Mouse (Mus musculus) stomach, embryonic 14.5 days (tissue): Measurements from ENCODE around the gene 4930435E12Rik. TPM values are rescaled to one million over a fixed set of nuclear protein-coding genes. Genes with fewer than 3 reads are reported as not detected.

ENCODE experiments used
- ATAC-seq: fragments of 200-750 bp; cut with Nextera tagmentation; 2 replicates; pipeline ENCODE4 v1.8.0; 2017; ENCODE audit warnings: low read depth, moderate TSS enrichment; ENCODE audit not compliant: insufficient number of reproducible peaks, insufficient read depth, low FRiP score
- H3K27ac ChIP-seq: fragments of 300-500 bp; sonication (generic); 2 replicates; pipeline ENCODE4 v1.5.1; 2014; ENCODE audit warnings: mild to moderate bottlenecking, low read length, moderate library complexity, mixed read lengths
- H3K27me3 ChIP-seq: fragments of 300-500 bp; sonication (generic); 2 replicates; pipeline ENCODE4 v1.6.1; 2014; ENCODE audit warnings: low read length, control low read depth, mixed read lengths; ENCODE audit not compliant: control insufficient read depth, insufficient read depth
- H3K36me3 ChIP-seq: fragments of 300-500 bp; sonication (generic); 2 replicates; pipeline ENCODE4 v1.6.1; 2014; ENCODE audit warnings: mild to moderate bottlenecking, control low read depth, low read length, moderate library complexity, mixed read lengths; ENCODE audit not compliant: control insufficient read depth, insufficient read depth
- H3K4me1 ChIP-seq: fragments of 300-500 bp; sonication (generic); 2 replicates; pipeline ENCODE4 v1.6.1; 2014; ENCODE audit warnings: low read length, control low read depth, mixed read lengths; ENCODE audit not compliant: control insufficient read depth, insufficient read depth
- H3K4me2 ChIP-seq: fragments of 300-500 bp; sonication (generic); replicated peaks from 2 replicates; pipeline ENCODE4 v1.6.1; 2014; ENCODE audit warnings: low read depth, low read length, control low read depth
- H3K4me3 ChIP-seq: fragments of 300-500 bp; sonication (generic); 2 replicates; pipeline ENCODE4 v1.5.1; 2014; ENCODE audit warnings: low read depth, low read length, control low read depth
- H3K9ac ChIP-seq: fragments of 300-500 bp; sonication (generic); replicated peaks from 2 replicates; pipeline ENCODE4 v1.6.1; 2014; ENCODE audit warnings: low read depth, mild to moderate bottlenecking, control low read depth, low read length, moderate library complexity, mixed read lengths
- H3K9me3 ChIP-seq: fragments of 300-500 bp; sonication (generic); 2 replicates; pipeline ENCODE4 v1.6.1; 2016; ENCODE audit warnings: low read depth, low read length, control low read depth; ENCODE audit not compliant: control insufficient read depth
- WGBS: fragments of 180-500 bp; shearing (Covaris S2); extraction: QIAGEN DNeasy Blood & Tissue Kit; methylation state at CpG from one replicate; pipeline ENCODE4 v1.1.7; 2014; 5-methylcytosine and 5-hydroxymethylcytosine counted together
- polyA plus RNA-seq: library from polyadenylated mRNA; unstranded; fragments of >200 nt; fragmentation: Nextera tagmentation; extraction: Ambion mirVana; gene quantifications from 2 replicates; pipeline ENCODE4 v1.2.1, GENCODE M21; 2014

The 4930435E12Rik gene
- polyA plus RNA-seq, 1 experiment from 2014 or later, result not detected

DNA sequence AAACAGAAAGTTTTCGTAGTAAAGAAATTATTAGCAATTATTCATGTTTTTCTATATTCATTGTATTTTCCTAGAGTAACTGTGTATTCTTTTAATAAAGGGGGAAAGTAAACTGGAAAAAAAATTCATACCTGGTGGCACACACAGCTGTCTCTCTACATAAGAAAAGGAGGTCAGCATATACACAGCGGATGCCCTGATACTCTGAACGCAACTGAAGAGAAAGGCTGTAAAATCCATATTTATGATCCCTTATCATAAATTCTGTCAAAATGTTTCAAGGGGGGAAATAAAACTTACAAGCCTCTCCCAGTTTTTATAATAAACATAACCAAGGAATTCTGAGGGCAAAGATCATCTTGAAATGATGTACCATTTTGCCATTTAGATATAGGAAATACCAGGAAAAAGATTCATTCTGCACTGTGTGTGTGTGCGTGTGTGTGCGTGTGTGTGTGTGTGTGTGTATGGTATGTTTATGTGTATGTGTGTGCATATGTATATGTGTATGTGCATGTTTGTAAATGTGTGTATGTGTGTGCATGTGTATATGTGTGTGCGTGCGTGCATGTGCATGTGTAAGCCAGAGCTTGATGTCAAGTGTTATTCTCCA lies 47.5 kb downstream of the 4930435E12Rik start:
- no peaks in the 10 kb centered on the region for H3K4me1 ChIP-seq
- WGBS, result 90% methylated on average over 7 of the region's 7 CpGs
- no peaks in the 10 kb centered on the region for H3K27me3 ChIP-seq
- H3K36me3 ChIP-seq, result no peaks in the 10 kb centered on the region
- no peak overlapping the region for H3K4me2 ChIP-seq
- ATAC-seq, result no peak
- H3K9ac ChIP-seq, result no peak overlapping the region
- no peak overlapping the region for H3K27ac ChIP-seq
- no peaks in the 10 kb centered on the region for H3K9me3 ChIP-seq
- no peak overlapping the region for H3K4me3 ChIP-seq

- no peak overlapping the region for H3K4me2 ChIP-seq
- H3K27me3 ChIP-seq, result no peaks in the 10 kb centered on the region
- H3K9ac ChIP-seq, result no peak overlapping the region
- H3K4me3 ChIP-seq, result no peak overlapping the region
- WGBS, result 52% methylated on average over 6 of the region's 6 CpGs
- no peaks in the 10 kb centered on the region; the same call in 1 of the 2 replicates for H3K4me1 ChIP-seq
- no peak for ATAC-seq
- no peaks in the 10 kb centered on the region for H3K36me3 ChIP-seq
- no peak overlapping the region for H3K27ac ChIP-seq
- H3K9me3 ChIP-seq, result no peaks in the 10 kb centered on the region
These were observed 52.2 kb downstream of the 4930435E12Rik start for GRCm38 (mm10) chr16:38776342-38776741.

- 60% methylated on average over 7 of the region's 7 CpGs for WGBS
- H3K9me3 ChIP-seq, result no peaks in the 10 kb centered on the region
- H3K27ac ChIP-seq, result no peak overlapping the region
- H3K27me3 ChIP-seq, result no peaks in the 10 kb centered on the region
- H3K4me3 ChIP-seq, result no peak overlapping the region
- H3K4me2 ChIP-seq, result no peak overlapping the region
- no peaks in the 10 kb centered on the region; the same call in 1 of the 2 replicates for H3K4me1 ChIP-seq
- no peak overlapping the region for H3K9ac ChIP-seq
- no peaks in the 10 kb centered on the region for H3K36me3 ChIP-seq
- ATAC-seq, result no peak
These were observed 53.4 kb downstream of the 4930435E12Rik start for GRCm38 (mm10) chr16:38774964-38775746.

DNA sequence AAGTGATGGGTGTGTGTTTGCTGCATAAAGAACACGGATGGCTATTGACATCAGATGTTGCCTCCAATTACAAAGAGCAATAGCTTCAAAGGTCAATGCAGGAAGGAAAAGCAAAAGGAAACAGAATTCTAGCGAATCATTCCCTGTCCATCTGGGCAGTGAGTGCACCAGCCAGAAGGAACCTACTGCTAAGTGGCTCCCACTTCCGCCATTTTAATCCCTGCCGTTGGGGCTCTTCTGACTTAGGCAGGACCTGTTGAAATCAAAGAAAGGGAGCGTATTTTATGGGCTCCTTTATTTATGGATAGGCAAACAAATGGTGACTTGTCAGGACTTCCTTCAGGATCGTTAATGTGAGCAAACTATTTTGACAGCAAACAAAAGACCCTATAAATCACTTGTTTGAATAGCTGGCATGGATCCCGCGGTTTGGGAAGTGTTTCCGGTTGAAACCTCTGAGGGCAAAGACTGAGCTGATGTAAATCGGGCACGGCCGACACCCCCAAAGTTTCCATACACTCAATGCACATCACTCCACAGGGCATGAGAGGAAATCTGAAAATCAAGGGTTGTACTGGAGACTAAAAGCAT lies 55.5 kb downstream of the 4930435E12Rik start:
- Histone ChIP-seq H3K27me3 (no peaks in the 10 kb centered on the region), H3K4me2 (no peak overlapping the region), H3K36me3 (peaks cover 6% of the 10 kb centered on the region), H3K9me3 (no peaks in the 10 kb centered on the region), H3K9ac (no peak overlapping the region), H3K4me1 (no peaks in the 10 kb centered on the region; the same call in 1 of the 2 replicates), H3K27ac (no peak overlapping the region), H3K4me3 (no peak overlapping the region)
- WGBS, result 42% methylated on average over 12 of the region's 12 CpGs
- no peak for ATAC-seq

DNA sequence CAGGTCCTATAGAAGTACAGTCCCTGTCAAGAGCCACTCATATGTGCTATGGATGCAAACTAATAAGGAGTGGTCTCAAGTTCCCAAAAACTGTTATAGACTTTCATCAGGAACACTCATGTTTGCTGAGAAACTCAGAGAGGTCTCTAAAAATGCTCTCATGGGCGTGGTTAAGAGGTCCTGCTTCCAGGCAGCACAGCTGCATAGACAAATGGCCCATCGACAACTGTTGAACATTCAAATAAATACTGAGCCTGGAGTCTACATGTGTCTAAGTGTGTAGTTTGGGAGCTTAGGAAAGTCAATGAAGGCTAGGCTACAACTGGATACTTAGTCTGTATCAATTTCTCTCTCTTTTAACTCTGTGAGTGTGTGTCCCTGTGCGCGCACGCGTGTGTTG lies 57.4 kb downstream of the 4930435E12Rik start:
- WGBS, result 92% methylated on average over 6 of the region's 6 CpGs
- ATAC-seq, result no peak
- H3K4me1 ChIP-seq, result no peaks in the 10 kb centered on the region; the same call in 1 of the 2 replicates

DNA sequence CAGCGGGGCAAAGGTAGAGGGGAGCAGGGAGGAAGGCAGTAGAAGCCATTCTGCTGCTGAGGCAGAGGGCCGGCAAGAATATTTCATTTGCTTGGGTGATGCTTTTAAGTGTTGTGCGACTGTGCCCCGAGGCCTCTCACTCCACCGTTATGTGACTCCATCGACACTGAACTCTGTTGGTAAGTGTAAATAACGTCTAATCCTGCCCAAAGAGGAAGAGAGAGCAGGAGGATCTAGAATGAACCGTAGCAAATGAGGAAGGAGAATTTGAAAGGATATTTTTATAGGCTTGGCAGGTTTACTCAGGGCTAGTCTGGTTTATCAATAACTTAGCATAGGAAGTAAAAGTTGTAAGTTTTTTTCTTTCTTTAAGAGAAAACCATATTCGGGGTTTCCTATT lies 59.0 kb downstream of the 4930435E12Rik start:
- Histone ChIP-seq H3K4me1 (no peaks in the 10 kb centered on the region; the same call in 1 of the 2 replicates), H3K4me3 (no peak overlapping the region), H3K27me3 (no peaks in the 10 kb centered on the region), H3K4me2 (no peak overlapping the region), H3K27ac (no peak overlapping the region), H3K9me3 (no peaks in the 10 kb centered on the region), H3K9ac (no peak overlapping the region), H3K36me3 (peaks cover 10% of the 10 kb centered on the region)
- 71% methylated on average over 9 of the region's 9 CpGs for WGBS
- ATAC-seq, result no peak

More for the DNA sequence above, 57.4 kb downstream of the 4930435E12Rik start:
- H3K4me3 ChIP-seq, result no peak overlapping the region
- no peaks in the 10 kb centered on the region for H3K27me3 ChIP-seq
- H3K36me3 ChIP-seq, result peaks cover 10% of the 10 kb centered on the region
- no peaks in the 10 kb centered on the region for H3K9me3 ChIP-seq
- H3K27ac ChIP-seq, result no peak overlapping the region
- no peak overlapping the region for H3K4me2 ChIP-seq
- H3K9ac ChIP-seq, result no peak overlapping the region

- ATAC-seq, result no peak
- Histone ChIP-seq H3K9me3 (no peaks in the 10 kb centered on the region), H3K36me3 (peaks cover 10% of the 10 kb centered on the region), H3K4me2 (no peak overlapping the region), H3K9ac (no peak overlapping the region), H3K27ac (no peak overlapping the region), H3K27me3 (no peaks in the 10 kb centered on the region), H3K4me3 (no peak overlapping the region), H3K4me1 (no peaks in the 10 kb centered on the region; the same call in 1 of the 2 replicates)
- WGBS, result 93% methylated on average over 8 of the region's 8 CpGs
These were observed 60.2 kb downstream of the 4930435E12Rik start for GRCm38 (mm10) chr16:38768386-38768785.

- 87% methylated on average over 8 of the region's 8 CpGs for WGBS
- H3K4me2 ChIP-seq, result no peak overlapping the region
- no peak overlapping the region for H3K9ac ChIP-seq
- no peak overlapping the region for H3K27ac ChIP-seq
- H3K9me3 ChIP-seq, result no peaks in the 10 kb centered on the region
- H3K27me3 ChIP-seq, result no peaks in the 10 kb centered on the region
- peaks cover 10% of the 10 kb centered on the region for H3K36me3 ChIP-seq
- H3K4me1 ChIP-seq, result no peaks in the 10 kb centered on the region; the same call in 1 of the 2 replicates
- no peak for ATAC-seq
- H3K4me3 ChIP-seq, result no peak overlapping the region
These were observed 60.8 kb downstream of the 4930435E12Rik start for GRCm38 (mm10) chr16:38767761-38768160.
